Mouse (Mus musculus) left cerebral cortex, adult 9 months (tissue): ENCODE results near the gene Tmem198.

Source experiments
- DNase-seq, 2 experiments: peaks; one replicate each; pipeline ENCODE4 v3.0.0; 2022; ENCODE audit warnings: low spot score in 2 of 2

Gene Tmem198

GRCm38 (mm10) chr1:75478916-75479634 lies at the start of gene Tmem198, which contains the start of gene Chpf:
Gene Tmem198, plus strand, starts transcription at chr1:75479532.
Gene Chpf, minus strand, starts transcription at chr1:75479307.
- peak; percentile 91 to 98 for DNase-seq

DNA sequence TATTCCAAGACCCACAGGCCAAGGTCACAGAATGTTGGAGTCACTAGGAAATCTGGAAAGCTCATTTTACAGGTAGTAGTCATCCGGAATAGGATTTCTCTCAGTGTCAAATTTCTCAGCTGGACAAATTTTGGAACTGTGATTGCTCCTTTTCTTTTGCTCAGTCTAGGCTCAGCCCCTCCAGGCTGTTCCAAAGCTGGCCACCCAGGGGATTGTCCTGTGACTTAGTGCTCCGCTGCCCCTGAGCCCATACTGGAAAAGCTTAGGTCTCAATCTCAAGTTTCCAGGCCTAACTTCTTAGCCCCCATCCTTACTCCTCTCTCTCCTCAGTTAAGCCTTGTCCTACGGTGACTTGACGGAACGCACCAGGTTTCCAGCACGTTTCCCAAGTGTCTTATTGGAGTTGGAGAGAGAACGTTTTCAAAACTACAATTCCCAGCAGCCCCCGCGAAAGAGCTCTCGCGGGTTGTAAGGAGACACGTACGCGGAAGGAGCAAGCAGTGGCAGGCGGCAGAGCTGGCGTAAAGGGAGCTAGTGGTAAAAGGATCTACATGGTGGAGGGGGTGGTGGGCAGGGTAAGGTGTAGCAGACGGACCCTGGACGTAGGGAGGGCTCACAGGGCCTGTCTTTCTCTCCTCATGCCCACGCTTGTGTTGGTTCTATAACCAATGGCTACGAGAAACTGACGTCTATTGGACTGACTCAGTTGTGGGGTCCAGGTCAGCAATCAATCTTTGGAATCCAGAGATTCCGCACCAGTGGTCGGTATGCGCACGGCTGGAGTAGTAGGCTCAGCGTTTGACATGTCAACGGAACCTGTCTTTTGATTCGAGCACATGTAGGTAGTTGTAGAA lies 43.6 kb upstream of the Tmem198 start, which contains the start of gene Gmppa:
Gene Gmppa, plus strand, starts transcription at position 456 of the 854 bp plus-strand sequence.
- DNase-seq = peak in 1 of 2 experiments; percentile 87

- no peak for DNase-seq
Observed at GRCm38 (mm10) chr1:75438782-75439181, 40.5 kb upstream of the Tmem198 start.

GRCm38 (mm10) chr1:75440661-75441060 lies 38.7 kb upstream of the Tmem198 start:
- no peak for DNase-seq

DNA sequence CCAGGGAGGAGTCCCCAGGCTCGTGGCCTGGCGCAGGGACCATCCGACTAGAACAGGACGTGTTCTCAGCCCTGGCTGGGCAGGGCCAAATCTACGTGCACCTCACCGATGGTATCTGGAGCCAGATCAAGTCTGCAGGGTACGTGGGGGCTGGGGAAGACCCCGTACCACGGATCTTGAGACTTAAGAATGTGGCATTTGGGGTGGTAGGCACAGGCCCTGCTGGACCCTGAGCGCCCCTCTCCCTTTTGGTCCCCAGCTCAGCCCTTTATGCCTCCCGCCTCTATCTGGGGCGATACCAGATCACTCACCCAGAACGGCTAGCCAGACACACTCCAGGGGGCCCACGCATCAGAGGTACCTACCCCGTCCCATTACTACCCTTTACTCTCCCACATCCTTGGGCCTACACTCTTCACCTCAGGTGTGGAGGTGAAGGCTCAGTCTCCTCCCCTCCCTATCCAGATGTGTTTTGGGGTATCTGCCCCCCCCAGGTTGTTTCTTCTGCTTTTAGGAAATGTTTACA lies 37.8 kb upstream of the Tmem198 start:
- DNase-seq = no peak

DNA sequence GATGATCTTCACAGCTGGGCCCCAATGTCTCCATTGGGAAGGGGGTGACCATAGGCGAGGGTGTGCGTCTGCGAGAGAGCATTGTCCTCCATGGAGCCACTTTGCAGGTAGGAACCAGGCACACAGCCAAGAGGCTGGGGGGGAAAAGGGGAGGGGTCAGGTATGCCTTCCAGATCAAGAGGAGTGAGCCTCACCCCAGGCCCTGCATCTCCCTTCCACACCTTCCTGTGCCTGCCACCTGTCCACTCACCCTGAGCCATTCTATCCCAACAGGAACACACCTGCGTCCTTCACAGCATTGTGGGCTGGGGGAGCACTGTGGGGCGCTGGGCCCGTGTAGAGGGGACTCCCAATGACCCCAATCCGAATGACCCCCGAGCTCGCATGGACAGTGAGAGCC lies 37.2 kb upstream of the Tmem198 start:
- no peak for DNase-seq

- no peak for DNase-seq
Observed at GRCm38 (mm10) chr1:75442811-75443210, 36.5 kb upstream of the Tmem198 start.

DNA sequence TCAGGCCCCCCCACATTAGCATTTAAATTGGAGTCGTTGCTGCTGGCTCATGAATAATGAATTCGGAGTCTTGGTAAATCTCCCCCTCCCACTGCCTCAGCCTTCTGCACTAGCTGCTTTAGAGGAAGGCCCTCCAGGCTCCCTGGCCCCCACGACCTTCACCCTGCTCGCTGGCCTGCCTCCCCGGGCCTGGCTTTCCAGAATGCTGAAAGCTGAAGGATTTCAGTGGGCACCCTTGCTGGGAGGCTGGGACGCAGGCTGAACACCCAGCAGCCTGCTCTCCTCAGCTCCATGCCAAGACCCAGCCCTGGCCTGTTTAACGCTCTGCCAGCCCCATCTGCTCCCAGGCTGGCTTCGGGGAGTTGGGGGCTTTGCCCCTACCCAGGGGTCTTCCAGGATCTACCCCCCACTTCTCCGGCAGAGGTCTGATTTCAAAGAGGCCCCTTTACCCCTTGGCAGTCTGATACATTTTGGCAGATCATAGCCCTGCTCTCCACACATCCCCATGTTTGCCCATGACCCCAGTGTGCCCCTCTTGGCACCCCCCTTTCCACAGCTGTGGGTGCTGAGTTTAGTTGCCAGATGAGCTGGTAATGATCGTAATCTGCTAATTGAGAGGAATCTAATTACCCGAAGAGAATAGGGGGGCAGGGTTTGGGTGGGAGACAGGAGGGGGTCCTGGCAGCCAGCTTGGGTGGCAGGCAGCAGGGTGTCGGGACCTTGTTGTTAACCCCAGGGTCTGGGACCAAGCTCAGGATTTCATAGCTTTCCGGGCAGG lies 35.9 kb upstream of the Tmem198 start:
- no peak for DNase-seq

DNA sequence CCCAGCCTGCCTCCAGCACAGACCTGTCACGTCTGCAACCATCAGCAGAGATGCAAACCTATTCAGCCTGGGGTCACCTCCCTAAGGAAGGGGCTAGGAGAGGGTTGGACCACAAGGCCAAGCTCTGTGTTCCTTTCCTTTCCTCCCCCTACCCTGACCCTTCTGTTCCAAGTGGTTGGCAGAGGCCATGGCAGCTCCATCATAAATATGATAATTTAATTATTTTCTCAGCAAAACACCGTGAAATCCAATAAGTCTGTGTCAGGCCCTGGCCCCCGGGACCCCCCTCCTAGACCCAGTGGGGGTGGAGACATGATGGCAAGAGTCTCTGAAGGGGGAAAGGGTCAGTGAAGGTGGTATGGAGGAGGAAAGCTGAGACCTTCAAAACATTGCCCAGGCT lies 35.1 kb upstream of the Tmem198 start:
- no peak for DNase-seq

DNA sequence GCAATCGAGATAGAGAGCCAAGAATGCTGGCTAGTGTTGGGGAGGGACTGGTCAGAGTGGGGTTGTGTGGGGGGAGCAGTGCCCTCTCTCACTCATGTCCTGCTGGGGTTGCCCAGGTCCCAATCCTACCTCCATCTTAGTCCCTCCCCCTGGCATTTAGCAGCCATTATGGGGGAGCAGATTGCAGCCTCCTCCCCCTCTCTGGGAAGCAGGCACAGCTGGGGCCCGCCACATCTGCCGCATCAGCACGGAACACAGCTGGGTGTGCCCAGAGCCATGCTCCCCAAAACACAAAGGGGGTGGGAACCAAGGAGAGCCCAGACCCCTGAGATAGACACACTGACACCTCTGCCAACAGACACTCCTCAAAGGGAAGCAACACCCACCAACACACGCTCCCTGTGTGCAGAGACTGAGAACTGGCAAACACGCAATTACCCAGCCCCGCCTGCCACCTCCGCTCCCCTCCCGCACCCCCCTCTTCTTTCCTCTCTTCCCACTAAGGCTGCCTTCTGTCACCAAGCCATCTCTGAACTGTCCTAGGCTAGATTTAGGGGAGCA lies 34.1 kb upstream of the Tmem198 start:
- peak in 1 of 2 experiments; percentile 59 for DNase-seq

GRCm38 (mm10) chr1:75445751-75446611 lies 33.4 kb upstream of the Tmem198 start:
- peak in 1 of 2 experiments; percentile 78 for DNase-seq

- no peak for DNase-seq
Observed at GRCm38 (mm10) chr1:75446656-75447055, 32.7 kb upstream of the Tmem198 start.

DNA sequence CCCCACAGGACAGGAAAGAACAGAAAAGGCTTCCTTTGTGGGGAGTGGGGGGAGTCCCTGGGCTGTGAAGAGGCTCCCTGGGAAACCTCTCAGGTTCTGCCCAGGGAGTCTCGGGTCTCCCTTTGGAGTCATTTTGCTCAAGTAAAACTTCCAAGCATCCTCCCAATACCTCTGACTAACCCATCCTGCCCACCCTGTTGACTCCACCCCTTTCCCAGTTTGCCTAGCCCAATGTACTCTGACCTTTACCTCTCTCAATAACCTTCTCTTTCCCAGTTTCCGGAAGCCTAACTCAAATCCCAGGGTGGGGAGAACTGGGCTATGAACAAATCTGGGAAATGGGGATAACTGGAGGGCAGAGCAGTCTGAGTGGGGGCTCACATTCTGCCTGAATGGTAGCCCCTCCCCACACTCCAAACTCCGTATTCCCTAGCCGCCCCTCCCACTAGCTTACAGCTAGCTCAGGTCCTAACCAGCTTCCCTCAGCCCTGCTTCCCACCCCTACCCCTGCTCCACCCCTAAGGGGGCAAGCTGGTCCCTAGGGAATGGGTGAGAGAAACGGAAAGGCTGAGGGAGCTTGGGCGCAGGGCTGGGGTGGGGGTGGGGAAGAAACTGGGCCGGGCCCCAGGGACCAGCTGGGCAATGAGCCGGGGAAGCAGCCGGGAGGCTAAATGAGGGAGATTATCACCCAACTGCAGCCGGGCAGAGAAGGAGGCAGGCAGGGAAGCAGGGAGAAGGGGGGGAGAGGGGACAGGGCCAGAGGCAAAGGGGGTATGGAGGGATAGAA lies 31.9 kb upstream of the Tmem198 start:
- DNase-seq = no peak

- no peak for DNase-seq
Observed at GRCm38 (mm10) chr1:75448052-75448431, 31.3 kb upstream of the Tmem198 start.

GRCm38 (mm10) chr1:75448937-75449336 lies 30.4 kb upstream of the Tmem198 start:
- no peak for DNase-seq

DNA sequence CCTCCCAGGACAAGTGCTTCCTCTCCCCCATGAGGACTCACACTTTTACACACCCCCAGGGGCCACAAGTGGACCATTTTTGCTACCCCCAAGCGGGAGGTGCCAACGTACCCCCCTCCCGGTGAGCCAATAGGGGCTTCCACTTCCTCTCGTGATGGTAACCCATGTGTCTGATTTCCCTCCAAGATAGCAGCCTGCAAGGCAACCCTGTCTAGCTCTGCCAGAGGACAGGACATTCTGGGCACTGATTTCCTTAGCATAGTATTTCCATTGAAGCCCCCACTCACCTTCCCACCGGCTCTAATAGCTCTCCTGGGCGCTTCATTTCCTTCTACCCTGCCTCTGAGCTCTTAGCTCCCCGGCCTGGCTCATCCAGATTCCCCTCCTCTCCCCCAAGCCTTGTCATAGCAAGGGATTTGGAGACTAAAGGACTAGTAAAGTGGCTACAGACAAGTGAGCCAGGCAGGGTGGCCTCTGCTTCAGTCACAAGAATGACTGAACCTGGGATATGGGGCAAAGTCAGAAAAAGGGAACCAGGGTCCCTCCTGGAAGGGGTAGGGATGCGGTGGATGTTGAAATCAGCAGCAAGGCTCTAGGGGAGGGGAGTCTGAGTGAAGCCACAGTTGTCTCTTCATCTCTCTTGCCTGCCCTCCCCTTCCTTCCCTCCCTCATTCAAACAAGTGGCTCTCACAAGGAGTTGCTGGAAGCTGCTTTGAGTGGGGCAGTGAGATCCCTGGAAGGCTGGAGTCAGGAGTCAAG lies 29.8 kb upstream of the Tmem198 start:
- no peak for DNase-seq

GRCm38 (mm10) chr1:75450314-75451005 lies 28.9 kb upstream of the Tmem198 start, which contains the start of gene Asic4:
Gene Asic4, plus strand, starts transcription at chr1:75450436.
- no peak for DNase-seq

GRCm38 (mm10) chr1:75451900-75452299 lies 27.4 kb upstream of the Tmem198 start:
- no peak for DNase-seq
